Mouse (Mus musculus) small intestine, adult 2 months (tissue): ENCODE measurements around the gene Flywch2.

ENCODE experiments used
- CTCF ChIP-seq: fragments of 200-500 bp; IDR thresholded peaks from 2 replicates; pipeline ENCODE4 v1.5.1; 2012; ENCODE audit warnings: low read depth, mild to moderate bottlenecking, control low read depth, inconsistent platforms, low read length, moderate library complexity, mixed read lengths; ENCODE audit not compliant: insufficient replicate concordance, insufficient read length; ENCODE audit errors: extremely low read depth
- POLR2A ChIP-seq: fragments of 200-500 bp; IDR thresholded peaks from 2 replicates; pipeline ENCODE4 v1.6.1; 2012; ENCODE audit warnings: low read depth, mild to moderate bottlenecking, control low read depth, inconsistent platforms, low read length, moderate library complexity

DNA sequence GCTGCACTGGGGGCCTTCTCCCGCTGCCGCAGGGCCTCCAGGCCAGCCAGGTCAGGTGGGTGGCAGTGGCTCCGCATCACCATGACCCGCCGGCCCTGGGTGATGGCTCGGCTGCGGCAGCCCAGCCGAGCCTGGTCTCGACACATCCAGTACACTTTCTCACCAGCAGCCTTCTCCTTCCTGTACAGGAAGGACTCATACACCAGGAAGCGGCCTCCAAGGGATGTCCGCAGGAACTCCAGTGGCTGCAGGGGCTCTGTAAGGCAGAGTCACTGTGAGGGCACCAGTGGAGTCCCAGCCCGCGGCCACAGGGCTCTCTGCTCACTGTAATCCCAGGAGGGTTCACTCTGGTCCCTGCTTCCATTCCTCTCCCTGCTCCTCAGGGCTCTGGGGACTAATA lies 30.2 kb downstream of the Flywch2 start:
- TF ChIP-seq CTCF (no peak), POLR2A (no peak)
